Mouse (Mus musculus) layer of hippocampus, adult 2 months (tissue): ENCODE data around the gene Catsperg1. TPM values are rescaled to one million over a fixed set of nuclear protein-coding genes. Genes with fewer than 3 reads are reported as not detected.
A peak's percentile ranks its signal among the peaks of the same experiment; 100 is the strongest.

Experiments
- DNase-seq, 2 experiments: peaks; one replicate each; pipeline ENCODE4 v3.0.0; 2022; ENCODE audit warnings: low spot score in 2 of 2
- H3K27ac ChIP-seq: fragments of 200-600 bp; 2 replicates; pipeline ENCODE4 v1.8.1; 2022
- H3K4me3 ChIP-seq: fragments of 200-600 bp; 2 replicates; pipeline ENCODE4 v1.8.1; 2022; ENCODE audit warnings: mild to moderate bottlenecking
- CTCF ChIP-seq: fragments of 200-600 bp; conservative IDR thresholded peaks from 2 replicates; pipeline ENCODE4 v1.8.1; 2022; ENCODE audit warnings: antibody characterized with exemption, mild to moderate bottlenecking, moderate library complexity
- long read RNA-seq, 2 experiments: library from polyadenylated mRNA; stranded (forward); transcript quantifications; one replicate each; pipeline ENCODE4 v2.0.0; 2021; ENCODE audit warnings: borderline mapping rate in 2 of 2
- total RNA-seq, 2 experiments: library from RNA; stranded (reverse); gene quantifications; 2 replicates each; pipeline ENCODE4 v1.2.3; 2021

The Catsperg1 gene
- 1 to 10 TPM; 1.2 to 2.4 TPM for total RNA-seq
- long read RNA-seq, experiment 1, partial matches to known transcripts: 0 of 2 reads
- long read RNA-seq, experiment 1, other reads (novel, unspliced or antisense): 2 of 2 reads
- long read RNA-seq, experiment 2: 0 reads

DNA sequence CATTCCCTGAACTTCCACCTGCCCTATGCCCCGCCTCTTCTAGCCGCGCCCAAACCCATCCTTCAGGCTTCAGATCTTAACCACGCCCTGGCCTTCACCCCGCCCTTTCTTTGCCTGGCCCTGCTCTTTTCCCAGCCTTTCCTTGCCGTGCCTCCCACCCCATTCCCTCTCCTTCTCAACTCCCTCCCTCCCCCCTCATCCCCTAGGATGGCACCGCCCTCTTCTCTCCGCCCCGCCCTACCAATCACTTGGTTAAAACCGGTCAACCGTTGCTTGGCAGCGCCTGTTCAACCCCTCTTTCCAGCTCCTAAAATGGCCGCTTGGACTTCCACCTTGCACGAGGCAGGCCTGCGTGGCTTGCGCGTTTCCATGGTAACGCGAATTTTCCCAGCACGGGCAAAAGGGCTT is at the start of gene Catsperg1:
Gene Catsperg1, minus strand, starts transcription at position 361 of the 408 bp plus-strand sequence.
- Histone ChIP-seq H3K4me3 (no peak within 1 kb of the TSS; the same call in 1 of the 2 replicates), H3K27ac (no peak within 1 kb of the TSS)
- DNase-seq: no peak
- no peak for TF ChIP-seq CTCF

DNA sequence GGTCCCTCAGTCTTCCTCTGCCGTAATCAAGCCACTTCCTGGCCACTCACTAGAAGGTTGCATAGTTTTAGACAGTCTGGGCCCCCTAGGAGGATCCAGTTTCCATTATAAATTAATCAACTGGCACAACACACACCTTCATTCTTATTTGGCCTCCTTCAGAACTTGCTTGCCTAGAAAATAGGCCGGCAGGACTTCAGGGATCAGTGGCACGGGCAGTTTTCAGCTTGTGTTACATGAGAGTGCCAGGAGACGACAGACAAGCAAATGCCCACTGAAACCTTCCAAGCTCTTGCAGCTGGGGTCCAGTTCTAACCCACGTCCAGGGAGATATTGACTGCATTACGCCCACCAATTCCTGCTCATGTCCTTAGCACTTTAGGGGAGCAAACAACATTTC is 48.3 kb upstream of the Catsperg1 start:
- Histone ChIP-seq H3K27ac (no peak overlapping the region), H3K4me3 (no peak overlapping the region)
- DNase-seq: no peak
- TF ChIP-seq CTCF: no peak

DNA sequence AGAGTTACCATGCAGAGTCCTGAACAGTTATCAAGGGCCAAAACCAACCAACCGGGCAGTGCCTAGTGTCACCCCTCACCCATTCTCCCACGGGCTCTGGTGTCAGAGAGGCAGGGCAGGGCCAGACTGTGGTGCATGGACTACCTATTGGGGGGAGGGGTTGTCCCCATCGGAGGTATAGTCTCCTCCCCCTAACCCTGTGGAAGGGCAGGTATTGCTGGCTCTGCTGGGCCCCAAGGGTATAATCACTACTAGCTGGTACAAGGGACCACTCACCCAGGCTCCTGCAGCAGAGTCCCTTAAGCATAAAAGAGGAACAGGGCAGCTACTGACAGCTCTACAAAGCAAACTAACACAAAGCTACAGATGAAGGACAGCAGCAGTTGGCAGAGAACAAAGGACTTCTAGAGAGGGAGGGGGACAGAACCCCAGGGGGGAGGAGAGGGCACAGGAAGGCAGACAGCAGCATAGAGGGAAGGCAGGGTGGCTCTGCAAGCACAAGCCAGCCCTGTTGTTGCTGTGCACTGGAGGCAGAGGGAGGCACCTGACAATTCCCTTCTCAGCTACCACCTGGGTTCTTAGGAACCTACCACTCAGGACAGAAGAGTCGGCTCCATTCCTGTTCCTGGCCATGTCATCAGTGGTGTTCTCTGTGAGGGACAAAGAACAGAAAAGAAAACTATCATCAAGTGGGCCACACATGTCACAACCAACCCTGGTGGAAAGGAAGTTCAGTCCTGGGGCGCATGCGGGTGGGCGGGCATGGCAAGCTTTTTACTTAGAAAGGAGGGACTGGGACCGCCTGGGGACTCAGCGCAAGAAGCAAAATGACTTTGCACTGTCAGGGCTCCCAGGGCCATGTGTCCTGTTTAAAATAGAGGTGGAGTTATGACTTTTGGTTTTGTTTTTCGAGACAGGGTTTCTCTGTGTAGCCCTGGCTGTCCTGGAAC is 46.2 kb upstream of the Catsperg1 start:
- H3K27ac ChIP-seq: no peak overlapping the region
- H3K4me3 ChIP-seq: no peak overlapping the region
- no peak for TF ChIP-seq CTCF
- DNase-seq: no peak

- no peak overlapping the region for H3K27ac ChIP-seq
- no peak overlapping the region for H3K4me3 ChIP-seq
- no peak for TF ChIP-seq CTCF
- no peak for DNase-seq
These were observed 43.5 kb upstream of the Catsperg1 start for GRCm38 (mm10) chr7:29257368-29257767.

DNA sequence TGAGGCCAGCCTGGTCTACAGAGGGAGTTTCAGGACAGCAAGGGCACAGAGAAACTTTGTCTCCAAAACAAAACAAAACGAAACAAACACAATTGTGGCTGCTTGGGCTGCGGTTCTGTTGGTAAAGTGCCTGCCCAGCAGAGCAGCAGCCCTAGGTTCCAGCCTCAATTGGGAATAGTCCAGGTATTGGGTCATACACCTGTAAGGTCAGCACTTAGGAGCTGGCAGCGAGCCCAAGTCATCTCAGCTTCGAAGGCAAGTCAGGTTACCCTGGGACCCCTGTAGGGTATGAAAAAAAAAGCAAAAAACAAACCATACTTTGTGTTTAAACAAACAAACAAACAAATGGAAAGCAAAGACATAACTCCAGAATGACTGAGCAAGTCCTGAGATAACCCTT is 42.0 kb upstream of the Catsperg1 start:
- DNase-seq: no peak
- no peak for TF ChIP-seq CTCF
- H3K27ac ChIP-seq: no peak overlapping the region
- H3K4me3 ChIP-seq: no peak overlapping the region

DNA sequence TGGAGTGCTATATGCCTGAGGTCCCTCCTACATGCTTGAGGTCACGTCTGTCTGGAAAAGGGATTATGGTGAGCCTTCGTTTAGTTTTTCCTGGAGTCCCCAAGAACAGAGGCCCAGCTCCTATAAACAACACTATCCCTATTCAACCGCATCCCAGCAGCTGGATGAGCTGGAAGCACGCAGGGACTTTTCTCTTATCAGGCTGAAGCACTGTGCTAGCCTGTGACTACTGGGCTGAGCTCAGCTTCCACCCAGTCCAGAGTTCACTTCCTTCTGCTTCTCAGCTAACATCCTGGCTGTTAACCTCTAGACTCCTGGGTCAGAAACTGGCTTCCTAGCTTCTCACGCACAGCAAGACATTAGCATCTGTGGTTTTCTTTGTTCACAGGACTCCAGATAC is 40.0 kb upstream of the Catsperg1 start:
- DNase-seq: no peak
- no peak for TF ChIP-seq CTCF
- Histone ChIP-seq H3K4me3 (no peak overlapping the region), H3K27ac (no peak overlapping the region)

GRCm38 (mm10) chr7:29251166-29251565 is 37.3 kb upstream of the Catsperg1 start:
- Histone ChIP-seq H3K4me3 (no peak overlapping the region), H3K27ac (no peak overlapping the region)
- DNase-seq: no peak
- no peak for TF ChIP-seq CTCF

- 0 out of 2 replicates have a peak, but pooled peaks have one; percentile 9 for TF ChIP-seq CTCF
- DNase-seq: no peak
- H3K27ac ChIP-seq: no peak within 1 kb of the TSS
- peak within 1 kb of the TSS; percentile 22; the same call in 1 of the 2 replicates for H3K4me3 ChIP-seq
These were observed 34.5 kb upstream of the Catsperg1 start, which contains the start of gene 2200002D01Rik for GRCm38 (mm10) chr7:29248261-29248841. Gene 2200002D01Rik, minus strand, starts transcription at chr7:29248466.

DNA sequence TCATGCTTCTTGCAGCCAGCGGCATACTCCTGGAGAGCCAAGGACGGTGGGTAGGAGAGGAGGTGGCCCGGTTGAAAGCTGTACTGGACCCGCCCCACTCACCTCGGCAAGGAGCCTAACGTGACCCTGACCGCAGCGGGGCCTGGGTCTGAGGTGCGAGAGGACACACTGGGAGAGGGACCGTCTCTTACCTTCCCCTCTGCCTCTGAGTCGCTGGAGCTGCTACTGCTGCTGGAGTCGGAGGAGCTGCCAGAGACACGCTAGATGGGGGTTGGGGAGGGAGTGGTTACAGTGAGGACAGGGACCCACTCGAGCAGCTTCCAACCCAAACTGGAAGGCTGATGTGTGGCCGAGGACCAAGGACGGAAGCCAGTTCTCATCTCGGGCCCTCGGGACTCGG is 33.9 kb upstream of the Catsperg1 start:
- TF ChIP-seq CTCF: no peak; the same call in 1 of the 2 replicates
- peak overlapping the region; percentile 22; the same call in 1 of the 2 replicates for H3K4me3 ChIP-seq
- DNase-seq: no peak
- H3K27ac ChIP-seq: no peak overlapping the region

- TF ChIP-seq CTCF: peak; percentile 95
- peak; percentile 63 to 87 for DNase-seq
- Histone ChIP-seq H3K27ac (no peak overlapping the region), H3K4me3 (no peak overlapping the region)
These were observed 33.5 kb upstream of the Catsperg1 start for GRCm38 (mm10) chr7:29247314-29247700.

- H3K27ac ChIP-seq: no peak overlapping the region
- TF ChIP-seq CTCF: no peak
- no peak for DNase-seq
- no peak overlapping the region for H3K4me3 ChIP-seq
These were observed 32.9 kb upstream of the Catsperg1 start for GRCm38 (mm10) chr7:29246619-29247313.

GRCm38 (mm10) chr7:29246015-29246414 is 32.2 kb upstream of the Catsperg1 start:
- H3K4me3 ChIP-seq: no peak overlapping the region

More at GRCm38 (mm10) chr7:29246015-29246414, 32.2 kb upstream of the Catsperg1 start:
- no peak for DNase-seq
- no peak overlapping the region for H3K27ac ChIP-seq
- no peak for TF ChIP-seq CTCF
